Mouse (Mus musculus) activated CD4-positive, CD25-positive, alpha-beta regulatory T cell, adult 9 weeks (primary cell): ENCODE measurements around the gene Hist3h2a. TPM values are rescaled to one million over a fixed set of nuclear protein-coding genes. Genes with fewer than 3 reads are reported as not detected.

ENCODE experiments used
- polyA plus RNA-seq: library from polyadenylated mRNA; unstranded; fragments of 100-300 nt; shearing (Covaris generic); gene quantifications from one replicate; pipeline ENCODE4 v1.2.1, GENCODE M21; 2017

The Hist3h2a gene
- polyA plus RNA-seq = 22.1 TPM

DNA sequence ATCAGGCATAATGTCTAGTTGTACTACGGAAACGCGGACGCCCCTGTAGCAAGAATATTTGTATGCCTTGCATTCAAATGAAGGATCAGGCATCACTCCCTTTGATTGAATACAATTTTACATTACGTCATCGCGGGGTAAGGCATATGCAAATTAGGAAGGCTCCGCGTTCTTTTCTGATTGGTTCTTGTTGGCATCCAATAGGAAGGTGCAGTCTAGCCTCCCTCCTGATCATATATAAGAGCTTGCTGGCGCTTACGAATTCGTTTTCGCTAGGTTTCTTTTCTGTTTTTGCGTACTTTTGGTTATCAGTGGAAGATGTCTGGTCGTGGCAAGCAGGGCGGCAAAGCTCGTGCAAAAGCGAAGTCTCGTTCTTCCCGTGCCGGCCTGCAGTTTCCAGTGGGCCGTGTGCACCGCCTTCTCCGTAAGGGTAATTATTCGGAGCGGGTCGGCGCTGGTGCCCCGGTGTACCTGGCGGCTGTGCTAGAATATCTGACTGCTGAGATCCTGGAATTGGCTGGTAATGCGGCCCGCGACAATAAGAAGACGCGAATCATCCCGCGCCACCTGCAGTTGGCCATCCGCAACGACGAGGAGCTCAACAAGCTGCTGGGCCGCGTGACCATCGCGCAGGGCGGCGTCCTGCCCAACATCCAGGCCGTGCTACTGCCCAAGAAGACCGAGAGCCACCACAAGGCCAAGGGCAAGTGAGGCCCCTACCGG, at the start of gene Hist3h2a, which contains the start of gene Trim17:
Gene Hist3h2a, plus strand, starts transcription at position 266 of the 723 bp plus-strand sequence.
Gene Trim17, plus strand, starts transcription at position 266 of the 723 bp plus-strand sequence.

GRCm38 (mm10) chr11:58917745-58918366, 36.6 kb upstream of the Hist3h2a start, which contains the start of gene Btnl10:
Gene Btnl10 (plus strand): TSS chr11:58917908.

GRCm38 (mm10) chr11:58938322-58939087, 16.0 kb upstream of the Hist3h2a start, which contains the start of gene Rnf187:
Gene Rnf187 (minus strand): TSS chr11:58938916.

DNA sequence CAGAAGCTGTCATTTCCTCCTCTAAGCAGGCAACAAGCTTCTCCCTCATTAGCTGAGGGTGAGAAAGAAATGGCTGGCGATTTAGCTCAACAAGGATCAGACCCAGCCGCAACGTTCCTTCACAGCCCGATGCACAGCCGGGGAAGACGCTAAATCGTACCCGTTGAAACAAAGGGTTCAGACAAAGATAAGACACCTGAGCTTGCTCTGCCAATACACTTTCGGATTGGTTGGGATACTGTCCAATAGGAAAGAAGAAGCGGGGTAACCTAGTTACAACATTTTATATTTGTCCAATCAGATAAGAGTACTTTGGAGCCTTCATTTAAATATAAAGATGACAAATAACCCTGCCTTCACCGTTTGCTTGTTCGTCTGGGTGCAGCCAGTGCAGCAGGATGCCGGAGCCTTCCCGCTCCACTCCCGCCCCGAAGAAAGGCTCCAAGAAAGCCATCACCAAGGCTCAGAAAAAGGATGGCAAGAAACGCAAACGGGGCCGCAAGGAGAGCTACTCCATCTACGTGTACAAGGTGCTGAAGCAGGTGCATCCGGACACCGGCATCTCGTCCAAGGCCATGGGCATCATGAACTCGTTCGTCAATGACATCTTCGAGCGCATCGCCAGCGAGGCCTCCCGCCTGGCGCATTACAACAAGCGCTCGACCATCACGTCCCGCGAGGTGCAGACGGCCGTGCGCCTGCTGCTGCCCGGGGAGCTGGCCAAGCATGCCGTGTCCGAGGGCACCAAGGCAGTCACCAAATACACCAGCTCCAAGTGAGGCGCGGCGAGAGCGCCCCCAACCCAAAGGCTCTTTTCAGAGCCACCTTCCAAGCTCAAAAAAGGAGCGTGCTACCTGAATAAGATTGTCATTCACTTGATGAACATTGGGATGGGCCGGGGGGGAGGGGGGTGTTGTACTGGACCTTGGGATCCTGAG, 5.7 kb upstream of the Hist3h2a start, which contains the start of gene Hist3h2ba:
Gene Hist3h2ba, plus strand, starts transcription at position 379 of the 938 bp plus-strand sequence.

DNA sequence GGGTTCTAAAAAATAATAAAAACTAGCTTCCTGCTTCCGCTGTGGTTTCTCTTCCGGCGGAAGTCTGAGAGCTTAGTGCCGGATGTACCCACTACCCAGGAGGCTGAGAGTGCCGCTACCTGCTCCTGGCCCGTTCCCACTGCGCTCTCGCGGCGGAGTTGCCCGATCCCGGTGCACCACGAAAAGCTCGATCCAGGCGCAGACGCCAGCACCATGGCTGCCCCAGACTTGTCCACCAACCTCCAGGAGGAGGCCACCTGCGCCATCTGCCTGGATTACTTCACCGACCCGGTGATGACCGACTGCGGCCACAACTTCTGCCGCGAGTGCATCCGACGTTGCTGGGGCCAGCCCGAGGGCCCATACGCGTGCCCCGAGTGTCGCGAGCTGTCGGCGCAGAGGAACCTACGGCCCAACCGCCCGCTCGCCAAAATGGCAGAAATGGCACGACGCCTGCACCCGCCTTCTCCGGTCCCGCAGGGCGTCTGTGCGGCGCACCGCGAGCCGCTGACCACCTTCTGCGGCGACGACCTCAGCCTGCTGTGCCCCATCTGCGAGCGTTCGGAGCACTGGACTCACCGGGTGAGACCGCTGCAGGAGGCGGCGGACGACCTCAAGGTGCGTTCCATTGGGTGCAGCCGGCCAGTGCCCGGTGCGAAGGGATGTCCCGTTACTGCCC, 23.7 kb downstream of the Hist3h2a start, which contains the start of gene Trim11:
Gene Trim11, plus strand, starts transcription at position 67 of the 679 bp plus-strand sequence.

Other genes with a start within 250 kb of the Hist3h2a start
- not detected for gene Olfr318, start 230.7 kb upstream of the Hist3h2a start, polyA plus RNA-seq
- not detected for gene Olfr317, start 215.5 kb upstream of the Hist3h2a start, polyA plus RNA-seq
- gene Olfr316, start 202.0 kb upstream of the Hist3h2a start, polyA plus RNA-seq = not detected
- gene Olfr315, start 181.5 kb upstream of the Hist3h2a start, polyA plus RNA-seq = not detected
- gene Olfr314, start 171.7 kb upstream of the Hist3h2a start, polyA plus RNA-seq = not detected
- gene Fam183b, start 152.7 kb upstream of the Hist3h2a start, polyA plus RNA-seq = not detected
- gene Olfr313, start 139.7 kb upstream of the Hist3h2a start, polyA plus RNA-seq = not detected
- not detected for gene Olfr312, start 125.4 kb upstream of the Hist3h2a start, polyA plus RNA-seq
- gene Olfr311, start 115.4 kb upstream of the Hist3h2a start, polyA plus RNA-seq = not detected
- gene Gm12258, start 107.5 kb upstream of the Hist3h2a start, polyA plus RNA-seq = 9.8 TPM
- 16.4 TPM for gene 2810021J22Rik, start 87.5 kb upstream of the Hist3h2a start, polyA plus RNA-seq
- gene Zfp39, start 50.5 kb upstream of the Hist3h2a start, polyA plus RNA-seq = 12.4 TPM
- 0.32 TPM for gene Btnl10, start 36.8 kb upstream of the Hist3h2a start, polyA plus RNA-seq
- gene Rnf187, start 15.8 kb upstream of the Hist3h2a start, polyA plus RNA-seq = 11.3 TPM
- gene Hist3h2ba, start 5.8 kb upstream of the Hist3h2a start, polyA plus RNA-seq = 21.6 TPM
- gene Trim17, start within 50 bp of the Hist3h2a start, polyA plus RNA-seq = 0.26 TPM
- gene Trim11, start 23.4 kb downstream of the Hist3h2a start, polyA plus RNA-seq = 33.6 TPM
- gene Obscn, start 181.7 kb downstream of the Hist3h2a start, polyA plus RNA-seq = not detected
- 2.3 TPM for gene Iba57, start 209.1 kb downstream of the Hist3h2a start, polyA plus RNA-seq
- not detected for gene Gjc2, start 228.5 kb downstream of the Hist3h2a start, polyA plus RNA-seq
- 79.9 TPM for gene Guk1, start 237.5 kb downstream of the Hist3h2a start, polyA plus RNA-seq
- 51.4 TPM for gene Mrpl55, start 247.8 kb downstream of the Hist3h2a start, polyA plus RNA-seq